Mouse (Mus musculus) c-Kit-positive CD71-negative TER-119-negative erythroid progenitor cells, embryonic 14.5 days (primary cell): ENCODE results near the gene Tekt1.
"Not testable (repeated sequence)": the region's sequence is repeated elsewhere in the genome, so short reads cannot be mapped to it uniquely, and the experiment has no call there.

Source experiments
- DNase-seq: peaks from one replicate; pipeline ENCODE4 v3.0.0-alpha.2; 2013; ENCODE audit warnings: low read depth

Gene Tekt1

DNA sequence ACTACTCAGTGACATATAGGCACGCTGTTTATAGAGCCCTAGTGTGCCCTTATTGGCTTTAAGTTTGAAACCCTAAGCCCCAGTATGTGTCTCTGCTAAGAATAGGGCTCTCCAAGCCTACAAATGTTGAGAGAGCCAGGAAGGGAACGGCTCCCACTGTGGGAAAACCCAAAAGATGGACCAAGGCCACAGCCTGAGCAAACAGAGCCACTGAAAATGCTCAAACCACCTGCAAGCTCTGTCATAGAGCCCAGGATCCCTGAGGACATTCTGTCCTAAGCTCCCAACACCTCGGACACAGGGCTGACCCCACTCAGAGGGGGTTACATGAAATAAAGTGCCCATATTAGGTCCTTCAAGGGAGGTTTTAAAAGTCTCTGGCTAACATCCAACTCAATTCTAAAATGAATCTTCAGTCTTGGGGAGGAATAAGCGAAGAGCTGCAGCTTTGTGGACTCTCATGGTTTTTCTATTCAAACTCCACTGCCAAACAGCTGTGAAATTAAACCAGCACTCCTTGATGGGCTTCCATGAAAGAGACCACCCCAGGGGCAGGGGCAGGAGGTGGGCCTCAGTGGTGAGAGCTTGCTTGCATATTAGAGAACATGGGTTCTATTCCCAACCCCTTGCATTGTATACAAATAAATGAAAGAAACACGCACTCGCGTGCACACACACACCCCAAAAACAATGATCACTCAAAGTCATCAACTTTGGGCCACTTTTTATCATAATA lies 27.3 kb upstream of the Tekt1 start:
- no peak for DNase-seq

GRCm38 (mm10) chr11:72388113-72388529 lies 25.9 kb upstream of the Tekt1 start:
- DNase-seq, result no peak

GRCm38 (mm10) chr11:72379351-72379750 lies 17.1 kb upstream of the Tekt1 start:
- no peak for DNase-seq

DNA sequence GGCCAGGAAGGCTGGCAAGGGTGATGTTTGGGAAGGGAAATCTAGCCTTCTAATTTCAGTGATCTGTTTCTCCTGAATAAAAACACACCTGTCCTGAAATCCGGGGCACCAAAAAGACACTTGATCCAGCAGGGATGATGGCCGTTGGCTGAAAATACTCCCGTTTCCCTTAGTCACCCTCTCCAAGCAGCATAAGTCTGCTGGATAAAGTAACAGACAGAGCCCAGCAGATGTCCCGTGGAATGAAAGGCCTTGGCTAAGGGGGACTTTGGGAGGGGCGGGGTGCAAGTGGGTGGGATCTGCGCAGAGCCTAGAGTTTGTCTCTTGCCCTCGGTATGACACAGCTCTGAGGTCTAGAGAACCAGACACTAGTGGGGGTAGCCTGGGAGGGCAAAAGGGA lies 16.0 kb upstream of the Tekt1 start:
- DNase-seq, result no peak

DNA sequence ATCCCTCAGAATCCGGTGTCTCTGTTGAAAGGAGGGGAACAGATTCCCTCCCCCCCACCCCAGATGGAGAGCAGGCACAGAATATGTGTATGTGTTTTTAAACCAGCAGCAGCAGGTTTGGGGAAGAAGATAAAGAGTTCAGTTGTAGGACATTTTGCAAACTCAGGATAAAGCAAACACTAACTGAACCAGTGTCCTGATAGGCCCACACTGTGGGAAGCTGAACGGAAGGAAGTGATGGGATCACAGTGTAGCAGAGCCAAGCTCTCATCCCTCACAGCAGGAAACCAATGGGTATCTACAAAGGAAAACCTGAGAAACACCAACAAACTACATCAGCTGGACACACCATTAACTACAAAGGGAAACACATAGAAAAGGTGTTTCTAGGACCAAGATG lies 14.3 kb upstream of the Tekt1 start:
- DNase-seq, result no peak

DNA sequence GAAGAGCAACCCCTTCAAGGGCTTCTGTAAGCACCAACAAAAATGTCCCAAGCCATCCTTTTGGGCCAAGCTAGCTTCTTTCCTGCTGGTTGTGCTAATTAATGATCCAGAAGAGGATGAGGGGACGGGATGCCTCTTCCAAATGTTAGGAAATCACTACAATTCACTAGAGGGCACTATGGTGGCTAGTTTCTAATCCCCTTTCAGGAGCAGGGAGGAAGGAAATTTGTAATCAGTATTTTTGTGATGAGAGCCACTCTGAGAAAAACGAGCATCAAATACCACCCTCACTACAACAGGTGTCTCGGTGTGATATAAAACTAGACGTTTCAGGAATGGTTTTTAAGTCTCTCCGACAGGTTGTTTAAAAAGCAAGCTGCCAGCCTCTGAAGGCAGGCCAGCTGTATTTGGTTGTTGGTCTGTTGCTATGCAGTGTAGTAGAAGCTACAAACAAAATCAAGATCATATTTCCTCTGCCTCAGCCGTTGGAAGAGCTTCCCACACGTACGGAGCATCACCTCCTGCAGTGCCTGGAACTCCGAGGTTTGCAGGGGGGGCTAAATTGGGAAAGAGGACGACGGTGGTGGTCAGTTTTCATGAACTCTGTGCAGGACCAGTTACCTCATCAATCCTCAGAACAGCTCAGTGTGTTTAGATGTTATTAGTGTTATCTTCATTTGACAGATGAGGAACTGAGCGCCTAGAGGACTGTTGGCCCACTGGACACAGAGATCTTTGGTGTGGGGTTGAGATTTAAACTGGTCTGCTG lies 7.8 kb upstream of the Tekt1 start:
- no peak for DNase-seq

GRCm38 (mm10) chr11:72367934-72368674 lies 5.9 kb upstream of the Tekt1 start:
- no peak for DNase-seq

DNA sequence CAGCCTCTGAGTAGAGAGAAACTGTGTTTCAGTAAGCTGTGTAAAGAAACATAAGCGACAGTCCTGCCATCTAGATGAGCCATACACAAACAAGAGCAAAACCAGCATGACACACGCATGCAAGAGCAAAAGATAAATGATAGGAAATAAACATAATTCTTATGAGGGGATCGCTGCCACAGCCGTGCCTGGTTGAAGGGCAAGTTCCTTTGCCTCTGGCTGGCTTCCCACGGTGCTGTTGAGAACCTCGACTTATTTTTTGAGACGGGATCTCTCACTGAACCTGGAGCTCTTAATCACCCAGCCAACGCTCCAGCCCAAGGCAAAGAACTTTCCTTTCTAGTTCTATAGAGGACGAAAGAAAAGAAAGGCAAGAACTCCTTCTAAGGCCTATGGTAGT lies 3.9 kb upstream of the Tekt1 start:
- no peak for DNase-seq

DNA sequence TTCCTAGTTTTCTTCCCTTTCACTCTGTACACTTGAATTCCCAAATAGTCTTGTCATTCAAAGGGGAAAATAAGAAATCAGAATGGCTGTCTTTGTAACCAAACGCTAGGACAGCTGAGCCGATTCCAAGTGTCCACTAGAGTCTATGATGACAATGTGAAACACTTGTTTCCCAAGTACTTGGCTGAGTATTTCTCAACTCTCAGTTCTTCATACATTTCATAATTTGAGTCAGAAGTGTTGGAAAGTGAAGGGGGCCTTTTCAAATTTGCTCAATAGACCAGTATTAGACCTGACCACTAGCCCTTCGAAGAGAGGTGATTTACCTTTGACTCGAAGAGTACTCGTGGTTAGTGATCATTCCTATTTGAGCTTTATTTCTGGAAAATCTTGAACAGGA lies 2.3 kb upstream of the Tekt1 start:
- DNase-seq, result no peak

DNA sequence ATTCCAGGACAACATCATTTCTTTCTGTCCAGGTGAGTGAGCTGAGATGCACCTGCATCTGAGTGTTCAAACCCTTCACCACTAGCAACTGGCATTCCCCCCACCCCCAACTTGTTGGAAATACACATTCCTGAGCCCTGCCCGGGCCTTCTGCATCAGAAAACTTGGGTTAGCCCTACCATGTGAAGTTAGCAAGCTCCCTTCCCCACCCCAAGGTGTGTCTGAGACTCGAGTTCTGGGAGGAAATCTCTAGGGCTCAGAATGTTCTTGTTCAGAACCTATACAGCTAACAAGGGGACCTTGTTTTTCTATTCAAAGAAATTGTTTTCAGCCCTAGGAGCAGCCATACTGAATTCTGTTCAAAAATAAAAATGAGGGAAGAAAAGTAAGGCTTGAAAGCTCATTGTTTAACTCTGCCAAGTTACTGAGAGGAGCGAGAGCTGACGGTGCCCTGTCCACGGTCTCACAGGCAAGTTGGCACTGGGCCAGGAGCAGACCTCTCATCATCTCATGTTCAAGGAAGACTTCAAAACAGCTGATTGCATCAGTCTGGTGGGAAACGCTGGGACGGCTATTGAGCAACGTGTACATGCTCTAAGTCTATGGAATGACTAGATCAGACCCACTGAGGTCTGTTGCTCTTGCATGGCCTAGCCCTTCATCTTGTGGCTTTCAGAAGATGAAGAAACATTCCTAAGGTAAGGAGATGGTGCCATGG lies 1.4 kb upstream of the Tekt1 start:
- DNase-seq, result no peak

DNA sequence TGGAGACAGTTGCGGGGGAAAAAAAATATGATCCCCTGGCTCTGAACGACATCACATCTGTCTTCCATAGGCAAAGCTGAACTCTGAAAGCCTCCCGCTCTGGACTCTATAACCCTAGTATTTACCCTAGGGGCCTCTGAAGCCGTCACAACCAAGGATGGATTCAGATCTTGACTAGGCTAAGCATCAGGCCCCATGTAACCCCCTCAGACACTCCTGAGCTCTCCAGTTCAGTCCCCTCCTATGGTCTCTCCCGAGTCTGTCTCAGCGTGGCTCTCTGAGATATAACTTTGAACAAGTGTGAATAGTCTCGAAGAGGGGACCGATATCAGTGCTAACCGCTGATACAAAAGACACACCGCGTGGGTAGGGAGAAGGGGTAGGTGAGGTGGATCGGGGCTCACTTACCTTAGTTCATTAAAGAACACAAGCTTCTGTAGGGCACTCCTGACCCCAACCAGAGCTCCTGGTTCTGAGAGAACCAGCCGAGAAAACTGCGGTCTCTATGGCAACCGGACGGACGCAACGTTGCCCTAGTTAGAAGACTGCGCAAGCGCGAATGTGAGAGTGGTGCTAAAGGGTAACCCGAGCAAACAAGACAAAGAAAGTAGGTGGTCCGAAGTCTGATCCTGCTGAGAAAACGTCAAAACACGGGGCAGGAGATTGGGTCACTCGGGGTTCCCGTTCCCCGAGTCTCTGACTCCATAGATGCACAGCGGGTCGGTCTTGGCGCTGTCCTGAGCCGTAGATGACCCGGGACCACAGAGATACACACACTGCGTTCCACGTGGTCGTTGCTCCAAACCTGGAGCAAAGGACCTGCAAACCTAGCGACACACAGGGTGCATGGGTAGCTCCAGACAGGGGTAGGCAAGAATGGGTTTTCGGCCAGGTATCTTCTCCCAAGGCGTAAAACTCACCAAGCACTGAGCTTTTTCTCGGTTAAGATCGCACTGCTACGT lies 576 bp downstream of the Tekt1 start:
- peak; percentile 34 for DNase-seq

- peak; percentile 67 for DNase-seq
Measured at GRCm38 (mm10) chr11:72354971-72355728, 7.1 kb downstream of the Tekt1 start.

DNA sequence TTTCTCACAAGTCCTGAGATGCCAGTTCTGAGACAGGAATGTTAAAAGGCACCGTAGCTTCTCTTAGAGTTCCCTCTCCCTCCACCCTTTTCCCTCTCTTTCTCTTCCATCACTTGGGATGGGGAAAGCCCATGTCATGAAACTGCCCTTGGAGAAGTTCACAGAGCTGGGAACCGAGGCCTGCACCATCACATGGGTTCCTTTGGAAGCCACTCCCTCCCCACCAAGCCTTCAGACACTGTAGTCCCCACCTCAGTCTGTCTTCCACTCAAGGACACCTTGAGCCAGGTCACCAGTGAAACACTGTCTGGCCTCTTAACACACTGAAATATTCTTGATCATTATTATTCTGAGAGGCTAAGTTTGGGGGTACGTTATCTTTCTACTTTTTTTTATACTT lies 9.1 kb downstream of the Tekt1 start:
- no peak for DNase-seq

DNA sequence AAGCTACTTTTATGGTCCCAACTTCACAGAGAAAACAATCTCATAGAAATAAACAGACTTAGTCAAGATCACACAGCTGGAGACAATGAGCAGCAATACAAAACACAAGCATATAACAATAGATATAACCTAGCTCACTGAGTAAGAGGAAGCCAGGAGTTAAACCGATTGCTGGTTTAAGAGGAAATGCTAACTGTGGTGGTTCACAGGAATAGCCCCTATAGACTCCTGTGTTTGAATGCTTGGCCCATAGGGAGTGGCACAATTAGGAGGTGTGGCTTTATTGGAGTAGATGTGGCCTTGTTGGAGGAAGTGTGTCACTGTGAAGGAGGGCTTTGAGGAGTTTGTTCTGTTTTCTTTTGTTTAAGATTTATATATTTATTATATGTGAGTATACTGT lies 10.0 kb downstream of the Tekt1 start:
- DNase-seq, result no peak

- no peak for DNase-seq
Measured at GRCm38 (mm10) chr11:72349652-72350051, 12.6 kb downstream of the Tekt1 start.

DNA sequence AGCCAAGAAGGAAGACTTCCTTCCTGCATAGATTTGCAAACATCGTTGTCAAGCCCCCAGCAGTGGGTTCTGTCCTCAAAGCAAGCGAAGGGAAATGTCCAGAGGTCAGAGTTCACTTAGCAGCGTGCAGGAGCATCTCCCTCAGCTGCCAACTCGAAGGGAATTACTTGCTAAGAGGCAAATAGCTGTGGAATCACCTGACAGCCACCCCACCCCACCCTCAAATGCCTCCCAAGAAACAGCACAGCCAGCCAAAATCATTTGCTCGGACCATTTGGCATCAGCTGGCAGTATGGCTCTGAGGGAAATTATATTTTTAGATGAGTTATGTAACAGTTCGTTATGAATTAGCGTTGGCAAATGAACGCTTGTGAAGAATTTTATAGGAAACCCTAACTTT lies 13.2 kb downstream of the Tekt1 start:
- no peak for DNase-seq

- no peak for DNase-seq
Measured at GRCm38 (mm10) chr11:72348563-72348962, 13.7 kb downstream of the Tekt1 start.

- no peak for DNase-seq
Measured at GRCm38 (mm10) chr11:72344486-72344885, 17.8 kb downstream of the Tekt1 start.

GRCm38 (mm10) chr11:72343904-72344303 lies 18.3 kb downstream of the Tekt1 start:
- DNase-seq, result peak; percentile 35

DNA sequence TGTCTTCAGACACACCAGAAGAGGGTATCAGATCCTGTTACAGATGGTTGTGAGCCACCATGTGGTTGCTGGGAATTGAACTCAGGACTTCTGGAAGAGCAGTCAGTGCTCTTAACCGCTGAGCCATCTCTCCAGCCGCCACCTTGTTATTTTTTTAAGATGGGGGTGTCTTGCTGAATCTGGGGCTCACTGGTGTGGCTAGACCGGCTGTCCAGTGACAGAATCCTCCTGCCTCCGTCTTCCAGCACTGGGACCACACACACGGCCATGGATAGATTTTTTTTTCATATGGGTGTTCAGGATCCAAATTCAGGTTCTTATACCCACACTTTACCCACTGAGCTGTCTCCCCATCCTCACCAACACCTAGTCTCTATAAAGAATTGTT lies 19.0 kb downstream of the Tekt1 start:
- not testable (repeated sequence) for DNase-seq
